Mouse (Mus musculus): ENCODE measurements around the gene Foxi1. TPM values are rescaled to one million over a fixed set of nuclear protein-coding genes. Genes with fewer than 3 reads are reported as not detected.

The Foxi1 gene
- total RNA-seq, 1 experiment, result not detected

GRCm38 (mm10) chr11:34184266-34184665 lies 23.6 kb downstream of the Foxi1 start:
- TF ChIP-seq HCFC1 (IDR thresholded peaks at IDR 0.05; ENCODE audit: borderline replicate concordance, insufficient read depth, low read length), result no peak
- no peak for TF ChIP-seq CHD2 (IDR thresholded peaks at IDR 0.05; ENCODE audit: low read depth, low read length)
- no peak for TF ChIP-seq MAFK (IDR thresholded peaks at IDR 0.05; ENCODE audit: insufficient read depth, low read depth, low read length)
- TF ChIP-seq ZC3H11A (IDR thresholded peaks at IDR 0.05; ENCODE audit: borderline replicate concordance, low read depth, low read length), result no peak
- no peak for TF ChIP-seq ZNF384 (IDR thresholded peaks at IDR 0.05; ENCODE audit: low read depth, low read length)

GRCm38 (mm10) chr11:34181214-34182117 lies 26.4 kb downstream of the Foxi1 start:
- TF ChIP-seq MAFK (IDR thresholded peaks at IDR 0.05; ENCODE audit: insufficient read depth, low read depth, low read length), result no peak
- TF ChIP-seq CHD2 (IDR thresholded peaks at IDR 0.05; ENCODE audit: low read depth, low read length), result no peak
- no peak for TF ChIP-seq ZC3H11A (IDR thresholded peaks at IDR 0.05; ENCODE audit: borderline replicate concordance, low read depth, low read length)
- TF ChIP-seq ZNF384 (IDR thresholded peaks at IDR 0.05; ENCODE audit: low read depth, low read length), result no peak
- TF ChIP-seq HCFC1 (IDR thresholded peaks at IDR 0.05; ENCODE audit: borderline replicate concordance, insufficient read depth, low read length), result no peak
- in situ Hi-C loops (cut with MboI; ENCODE audit: low sequenced_read_pairs in 2 of 2, unreplicated experiment in 2 of 2), result no loop called here
- Histone ChIP-seq H3K4me3 (ENCODE audit: insufficient read depth in 1 of 2, low read depth in 1 of 2, low read length in 2 of 2, poor library complexity in 1 of 2, severe bottlenecking in 1 of 2) (no peak overlapping the region), H3K4me1 (ENCODE audit: control insufficient read depth in 2 of 2, insufficient read depth in 2 of 2, low read length in 2 of 2, poor library complexity in 1 of 2) (no peaks in the 10 kb centered on the region), H3K27ac (ENCODE audit: insufficient read depth, low read depth, low read length, poor library complexity, severe bottlenecking) (no peak overlapping the region), H3K36me3 (ENCODE audit: control insufficient read depth, insufficient read depth, low read length, poor library complexity, severe bottlenecking) (no peaks in the 10 kb centered on the region), H3K9ac (ENCODE audit: insufficient read depth, low read depth, low read length, poor library complexity, severe bottlenecking) (no peak overlapping the region), H3K9me3 (ENCODE audit: control insufficient read depth, insufficient read depth, low read depth, low read length) (no peaks in the 10 kb centered on the region)
- DNase-seq (ENCODE audit: low read depth, low spot score), result no peak

More at GRCm38 (mm10) chr11:34184266-34184665, 23.6 kb downstream of the Foxi1 start:
- Histone ChIP-seq H3K36me3 (ENCODE audit: control insufficient read depth, insufficient read depth, low read length, poor library complexity, severe bottlenecking) (no peaks in the 10 kb centered on the region), H3K4me1 (ENCODE audit: control insufficient read depth in 2 of 2, insufficient read depth in 2 of 2, low read length in 2 of 2, poor library complexity in 1 of 2) (no peaks in the 10 kb centered on the region), H3K9me3 (ENCODE audit: control insufficient read depth, insufficient read depth, low read depth, low read length) (no peaks in the 10 kb centered on the region), H3K27ac (ENCODE audit: insufficient read depth, low read depth, low read length, poor library complexity, severe bottlenecking) (no peak overlapping the region), H3K4me3 (ENCODE audit: insufficient read depth in 1 of 2, low read depth in 1 of 2, low read length in 2 of 2, poor library complexity in 1 of 2, severe bottlenecking in 1 of 2) (no peak overlapping the region), H3K9ac (ENCODE audit: insufficient read depth, low read depth, low read length, poor library complexity, severe bottlenecking) (no peak overlapping the region)
- in situ Hi-C loops (cut with MboI; ENCODE audit: low sequenced_read_pairs in 2 of 2, unreplicated experiment in 2 of 2), result no loop called here
- no peak for DNase-seq (ENCODE audit: low read depth, low spot score)

- no peak for TF ChIP-seq HCFC1 (IDR thresholded peaks at IDR 0.05; ENCODE audit: borderline replicate concordance, insufficient read depth, low read length)
- TF ChIP-seq CHD2 (IDR thresholded peaks at IDR 0.05; ENCODE audit: low read depth, low read length), result no peak
- TF ChIP-seq MAFK (IDR thresholded peaks at IDR 0.05; ENCODE audit: insufficient read depth, low read depth, low read length), result no peak
- no peak for TF ChIP-seq ZC3H11A (IDR thresholded peaks at IDR 0.05; ENCODE audit: borderline replicate concordance, low read depth, low read length)
- TF ChIP-seq ZNF384 (IDR thresholded peaks at IDR 0.05; ENCODE audit: low read depth, low read length), result no peak
- H3K9ac ChIP-seq (ENCODE audit: insufficient read depth, low read depth, low read length, poor library complexity, severe bottlenecking), result no peak overlapping the region
- no peak overlapping the region for H3K4me3 ChIP-seq (ENCODE audit: insufficient read depth in 1 of 2, low read depth in 1 of 2, low read length in 2 of 2, poor library complexity in 1 of 2, severe bottlenecking in 1 of 2)
- in situ Hi-C loops (cut with MboI; ENCODE audit: low sequenced_read_pairs in 2 of 2, unreplicated experiment in 2 of 2), result no loop called here
- DNase-seq (ENCODE audit: low read depth, low spot score), result no peak
- no peaks in the 10 kb centered on the region for H3K4me1 ChIP-seq (ENCODE audit: control insufficient read depth in 2 of 2, insufficient read depth in 2 of 2, low read length in 2 of 2, poor library complexity in 1 of 2)
- H3K9me3 ChIP-seq (ENCODE audit: control insufficient read depth, insufficient read depth, low read depth, low read length), result no peaks in the 10 kb centered on the region
- H3K36me3 ChIP-seq (ENCODE audit: control insufficient read depth, insufficient read depth, low read length, poor library complexity, severe bottlenecking), result no peaks in the 10 kb centered on the region
- no peak overlapping the region for H3K27ac ChIP-seq (ENCODE audit: insufficient read depth, low read depth, low read length, poor library complexity, severe bottlenecking)
Observed at GRCm38 (mm10) chr11:34178752-34179151, 29.1 kb downstream of the Foxi1 start.

- DNase-seq (ENCODE audit: low read depth, low spot score), result no peak
- in situ Hi-C loops (cut with MboI; ENCODE audit: low sequenced_read_pairs in 2 of 2, unreplicated experiment in 2 of 2), result no loop called here
- no peak for TF ChIP-seq ZNF384 (IDR thresholded peaks at IDR 0.05; ENCODE audit: low read depth, low read length)
- TF ChIP-seq HCFC1 (IDR thresholded peaks at IDR 0.05; ENCODE audit: borderline replicate concordance, insufficient read depth, low read length), result no peak
- no peak for TF ChIP-seq ZC3H11A (IDR thresholded peaks at IDR 0.05; ENCODE audit: borderline replicate concordance, low read depth, low read length)
- no peak for TF ChIP-seq MAFK (IDR thresholded peaks at IDR 0.05; ENCODE audit: insufficient read depth, low read depth, low read length)
- TF ChIP-seq CHD2 (IDR thresholded peaks at IDR 0.05; ENCODE audit: low read depth, low read length), result no peak
Observed at GRCm38 (mm10) chr11:34176371-34176770, 31.5 kb downstream of the Foxi1 start.

More at GRCm38 (mm10) chr11:34176371-34176770, 31.5 kb downstream of the Foxi1 start:
- H3K4me3 ChIP-seq (ENCODE audit: insufficient read depth in 1 of 2, low read depth in 1 of 2, low read length in 2 of 2, poor library complexity in 1 of 2, severe bottlenecking in 1 of 2), result no peak overlapping the region
- H3K9ac ChIP-seq (ENCODE audit: insufficient read depth, low read depth, low read length, poor library complexity, severe bottlenecking), result no peak overlapping the region
- no peaks in the 10 kb centered on the region for H3K9me3 ChIP-seq (ENCODE audit: control insufficient read depth, insufficient read depth, low read depth, low read length)
- H3K4me1 ChIP-seq (ENCODE audit: control insufficient read depth in 2 of 2, insufficient read depth in 2 of 2, low read length in 2 of 2, poor library complexity in 1 of 2), result no peaks in the 10 kb centered on the region
- no peaks in the 10 kb centered on the region for H3K36me3 ChIP-seq (ENCODE audit: control insufficient read depth, insufficient read depth, low read length, poor library complexity, severe bottlenecking)
- H3K27ac ChIP-seq (ENCODE audit: insufficient read depth, low read depth, low read length, poor library complexity, severe bottlenecking), result no peak overlapping the region

Measured in ES-E14 (cell line).